Mouse (Mus musculus): ENCODE data around the gene Gna11. TPM values are rescaled to one million over a fixed set of nuclear protein-coding genes. Genes with fewer than 3 reads are reported as not detected.
A peak's percentile ranks its signal among the peaks of the same experiment; 100 is the strongest.

The Gna11 gene
- polyA plus RNA-seq, 1 experiment = 32.0 TPM

GRCm38 (mm10) chr10:81574081-81575056 is 29.4 kb upstream of the Gna11 start, which contains the start of gene Tle2:
Gene Tle2 (plus strand): TSS chr10:81574561.
- H3K9me3 ChIP-seq (replicated peaks; ENCODE audit: control insufficient read depth, insufficient read depth, low read length, poor library complexity, severe bottlenecking) = no peaks in the 10 kb centered on the region
- no peaks in the 10 kb centered on the region for H3K36me3 ChIP-seq (ENCODE audit: control insufficient read depth, insufficient read depth, low read length, poor library complexity, severe bottlenecking)
- peak within 1 kb of the TSS; percentile 69 for H3K9ac ChIP-seq (ENCODE audit: low read depth, poor library complexity, severe bottlenecking)
- peaks cover 3% of the 10 kb centered on the region for H3K4me1 ChIP-seq (ENCODE audit: control insufficient read depth, insufficient read depth, low read length)
- H3K4me3 ChIP-seq (ENCODE audit: low read depth, low read length) = peak within 1 kb of the TSS; percentile 74
- H3K27me3 ChIP-seq (ENCODE audit: control insufficient read depth, insufficient read depth, low read length, poor library complexity, severe bottlenecking) = no peaks in the 10 kb centered on the region
- no peak within 1 kb of the TSS for H3K27ac ChIP-seq (ENCODE audit: insufficient read depth, low read length)
- TF ChIP-seq EP300 (IDR thresholded peaks at IDR 0.05; ENCODE audit: insufficient read depth, low read depth, low read length) = no peak

GRCm38 (mm10) chr10:81572975-81573374 is 28.0 kb upstream of the Gna11 start:
- Histone ChIP-seq H3K9ac (ENCODE audit: low read depth, poor library complexity, severe bottlenecking) (no peak overlapping the region), H3K27me3 (ENCODE audit: control insufficient read depth, insufficient read depth, low read length, poor library complexity, severe bottlenecking) (no peaks in the 10 kb centered on the region), H3K9me3 (replicated peaks; ENCODE audit: control insufficient read depth, insufficient read depth, low read length, poor library complexity, severe bottlenecking) (no peaks in the 10 kb centered on the region), H3K4me3 (ENCODE audit: low read depth, low read length) (no peak overlapping the region), H3K4me1 (ENCODE audit: control insufficient read depth, insufficient read depth, low read length) (peaks cover 3% of the 10 kb centered on the region), H3K27ac (ENCODE audit: insufficient read depth, low read length) (no peak overlapping the region), H3K36me3 (ENCODE audit: control insufficient read depth, insufficient read depth, low read length, poor library complexity, severe bottlenecking) (no peaks in the 10 kb centered on the region)
- TF ChIP-seq POLR2A (IDR thresholded peaks at IDR 0.05; ENCODE audit: insufficient read depth, low read length) = no peak
- TF ChIP-seq EP300 (IDR thresholded peaks at IDR 0.05; ENCODE audit: insufficient read depth, low read depth, low read length) = no peak
- TF ChIP-seq CTCF (IDR thresholded peaks at IDR 0.05; ENCODE audit: low read depth, low read length) = no peak

DNA sequence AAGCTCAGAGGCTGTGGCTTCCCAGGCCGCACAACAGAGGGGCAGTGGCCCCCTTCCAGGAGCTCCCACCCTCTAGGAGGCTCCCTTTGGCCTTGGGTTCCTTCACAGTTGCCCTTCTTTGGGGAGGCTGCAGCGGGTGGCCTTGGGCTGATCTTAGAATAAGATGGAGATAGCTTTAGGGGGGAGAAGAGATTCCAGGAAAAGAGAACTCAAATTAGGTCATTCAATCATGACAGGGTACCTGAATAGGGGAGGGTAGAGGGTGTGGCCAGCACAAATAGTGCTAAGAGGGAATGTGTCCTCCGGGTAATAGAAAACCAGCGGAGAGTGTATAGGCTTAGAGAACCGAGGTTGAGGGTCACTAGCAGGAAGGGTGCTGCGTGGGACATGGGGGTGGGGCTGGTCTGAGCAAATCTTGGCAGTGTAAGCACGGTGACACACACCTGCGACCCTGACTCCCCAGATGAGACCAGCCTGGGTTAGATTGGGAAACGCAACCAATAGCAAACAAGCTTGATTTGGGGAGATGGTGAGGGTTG is 27.2 kb upstream of the Gna11 start:
- H3K4me1 ChIP-seq (ENCODE audit: control insufficient read depth, insufficient read depth, low read length) = peaks cover 3% of the 10 kb centered on the region
- H3K27me3 ChIP-seq (ENCODE audit: control insufficient read depth, insufficient read depth, low read length, poor library complexity, severe bottlenecking) = no peaks in the 10 kb centered on the region
- no peaks in the 10 kb centered on the region for H3K36me3 ChIP-seq (ENCODE audit: control insufficient read depth, insufficient read depth, low read length, poor library complexity, severe bottlenecking)
- H3K4me3 ChIP-seq (ENCODE audit: low read depth, low read length) = peak overlapping the region; percentile 55
- H3K27ac ChIP-seq (ENCODE audit: insufficient read depth, low read length) = no peak overlapping the region
- H3K9me3 ChIP-seq (replicated peaks; ENCODE audit: control insufficient read depth, insufficient read depth, low read length, poor library complexity, severe bottlenecking) = no peaks in the 10 kb centered on the region
- peak overlapping the region; percentile 16 for H3K9ac ChIP-seq (ENCODE audit: low read depth, poor library complexity, severe bottlenecking)
- TF ChIP-seq POLR2A (IDR thresholded peaks at IDR 0.05; ENCODE audit: insufficient read depth, low read length) = no peak
- no peak for TF ChIP-seq CTCF (IDR thresholded peaks at IDR 0.05; ENCODE audit: low read depth, low read length)
- no peak for TF ChIP-seq EP300 (IDR thresholded peaks at IDR 0.05; ENCODE audit: insufficient read depth, low read depth, low read length)

GRCm38 (mm10) chr10:81571501-81571876 is 26.5 kb upstream of the Gna11 start:
- no peak for TF ChIP-seq POLR2A (IDR thresholded peaks at IDR 0.05; ENCODE audit: insufficient read depth, low read length)
- TF ChIP-seq CTCF (IDR thresholded peaks at IDR 0.05; ENCODE audit: low read depth, low read length) = no peak
- no peak for TF ChIP-seq EP300 (IDR thresholded peaks at IDR 0.05; ENCODE audit: insufficient read depth, low read depth, low read length)
- Histone ChIP-seq H3K36me3 (ENCODE audit: control insufficient read depth, insufficient read depth, low read length, poor library complexity, severe bottlenecking) (no peaks in the 10 kb centered on the region), H3K27ac (ENCODE audit: insufficient read depth, low read length) (no peak overlapping the region), H3K4me3 (ENCODE audit: low read depth, low read length) (peak overlapping the region; percentile 72), H3K9me3 (replicated peaks; ENCODE audit: control insufficient read depth, insufficient read depth, low read length, poor library complexity, severe bottlenecking) (no peaks in the 10 kb centered on the region), H3K27me3 (ENCODE audit: control insufficient read depth, insufficient read depth, low read length, poor library complexity, severe bottlenecking) (no peaks in the 10 kb centered on the region), H3K4me1 (ENCODE audit: control insufficient read depth, insufficient read depth, low read length) (peaks cover 3% of the 10 kb centered on the region), H3K9ac (ENCODE audit: low read depth, poor library complexity, severe bottlenecking) (peak overlapping the region; percentile 54)

DNA sequence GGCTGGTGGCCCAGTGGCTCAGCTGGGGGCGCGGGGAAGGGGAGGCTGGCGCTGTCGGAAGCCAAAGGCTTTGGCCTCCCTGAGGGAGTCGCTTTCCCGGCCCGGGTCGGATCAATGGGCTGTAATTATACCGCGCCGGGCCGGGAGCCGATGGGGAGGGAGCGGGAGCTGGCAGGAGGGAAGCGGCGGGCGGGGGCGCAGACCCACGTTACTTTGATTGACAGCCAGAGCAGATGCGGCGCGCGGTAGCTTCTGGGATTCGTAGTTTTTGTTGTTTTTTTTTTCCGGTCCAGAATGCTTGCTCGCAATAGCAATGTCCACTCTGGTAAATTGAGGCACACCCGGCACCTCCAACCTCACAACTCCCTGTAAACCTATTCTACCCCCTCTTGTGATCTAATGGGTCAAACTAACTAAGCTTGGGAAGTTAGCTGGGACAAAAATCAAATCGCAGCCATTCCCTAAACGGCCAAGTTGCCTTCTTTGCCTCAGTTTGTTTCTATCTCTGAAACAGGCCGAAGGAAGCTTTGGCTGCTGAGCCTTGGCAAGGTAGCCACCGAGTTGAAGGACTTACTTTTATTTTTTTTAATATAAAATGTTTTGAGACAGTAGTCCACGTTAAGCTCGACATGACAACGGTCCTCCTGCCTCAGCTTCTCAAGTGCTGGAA is 26.0 kb upstream of the Gna11 start:
- Histone ChIP-seq H3K27ac (ENCODE audit: insufficient read depth, low read length) (0 out of 2 replicates have a peak overlapping the region, but pooled peaks have one; percentile 28), H3K9me3 (replicated peaks; ENCODE audit: control insufficient read depth, insufficient read depth, low read length, poor library complexity, severe bottlenecking) (no peaks in the 10 kb centered on the region), H3K27me3 (ENCODE audit: control insufficient read depth, insufficient read depth, low read length, poor library complexity, severe bottlenecking) (no peaks in the 10 kb centered on the region), H3K4me3 (ENCODE audit: low read depth, low read length) (peak overlapping the region; percentile 72), H3K9ac (ENCODE audit: low read depth, poor library complexity, severe bottlenecking) (peak overlapping the region; percentile 54), H3K4me1 (ENCODE audit: control insufficient read depth, insufficient read depth, low read length) (peaks cover 3% of the 10 kb centered on the region), H3K36me3 (ENCODE audit: control insufficient read depth, insufficient read depth, low read length, poor library complexity, severe bottlenecking) (no peaks in the 10 kb centered on the region)
- TF ChIP-seq EP300 (IDR thresholded peaks at IDR 0.05; ENCODE audit: insufficient read depth, low read depth, low read length) = no peak
- no peak for TF ChIP-seq POLR2A (IDR thresholded peaks at IDR 0.05; ENCODE audit: insufficient read depth, low read length)
- no peak for TF ChIP-seq CTCF (IDR thresholded peaks at IDR 0.05; ENCODE audit: low read depth, low read length)
